Mouse (Mus musculus) liver, embryonic 14.5 days (tissue): Measurements from ENCODE around the gene Psmd9.

ENCODE experiments used
- CTCF ChIP-seq: IDR thresholded peaks from 2 replicates; pipeline ENCODE4 v1.5.1; 2016; ENCODE audit warnings: antibody characterized with exemption, low read depth, control low read depth
- EP300 ChIP-seq: IDR thresholded peaks from 2 replicates; pipeline ENCODE4 v1.6.1; 2016; ENCODE audit warnings: antibody characterized with exemption, low read depth

- TF ChIP-seq EP300 (peak; percentile 42), CTCF (no peak)
These were observed 30.1 kb upstream of the Psmd9 start for GRCm38 (mm10) chr5:123138953-123139721.
